Mouse (Mus musculus) naive thymus-derived CD4-positive, alpha-beta T cell, adult 5 months (primary cell): ENCODE data around the gene E2f7. TPM values are rescaled to one million over a fixed set of nuclear protein-coding genes. Genes with fewer than 3 reads are reported as not detected.

ENCODE experiments used
- polyA plus RNA-seq: library from polyadenylated mRNA; unstranded; fragments of 100-300 nt; shearing (Covaris generic); gene quantifications from one replicate; pipeline ENCODE4 v1.2.1, GENCODE M21; 2017

The E2f7 gene
- polyA plus RNA-seq, result 0.65 TPM

DNA sequence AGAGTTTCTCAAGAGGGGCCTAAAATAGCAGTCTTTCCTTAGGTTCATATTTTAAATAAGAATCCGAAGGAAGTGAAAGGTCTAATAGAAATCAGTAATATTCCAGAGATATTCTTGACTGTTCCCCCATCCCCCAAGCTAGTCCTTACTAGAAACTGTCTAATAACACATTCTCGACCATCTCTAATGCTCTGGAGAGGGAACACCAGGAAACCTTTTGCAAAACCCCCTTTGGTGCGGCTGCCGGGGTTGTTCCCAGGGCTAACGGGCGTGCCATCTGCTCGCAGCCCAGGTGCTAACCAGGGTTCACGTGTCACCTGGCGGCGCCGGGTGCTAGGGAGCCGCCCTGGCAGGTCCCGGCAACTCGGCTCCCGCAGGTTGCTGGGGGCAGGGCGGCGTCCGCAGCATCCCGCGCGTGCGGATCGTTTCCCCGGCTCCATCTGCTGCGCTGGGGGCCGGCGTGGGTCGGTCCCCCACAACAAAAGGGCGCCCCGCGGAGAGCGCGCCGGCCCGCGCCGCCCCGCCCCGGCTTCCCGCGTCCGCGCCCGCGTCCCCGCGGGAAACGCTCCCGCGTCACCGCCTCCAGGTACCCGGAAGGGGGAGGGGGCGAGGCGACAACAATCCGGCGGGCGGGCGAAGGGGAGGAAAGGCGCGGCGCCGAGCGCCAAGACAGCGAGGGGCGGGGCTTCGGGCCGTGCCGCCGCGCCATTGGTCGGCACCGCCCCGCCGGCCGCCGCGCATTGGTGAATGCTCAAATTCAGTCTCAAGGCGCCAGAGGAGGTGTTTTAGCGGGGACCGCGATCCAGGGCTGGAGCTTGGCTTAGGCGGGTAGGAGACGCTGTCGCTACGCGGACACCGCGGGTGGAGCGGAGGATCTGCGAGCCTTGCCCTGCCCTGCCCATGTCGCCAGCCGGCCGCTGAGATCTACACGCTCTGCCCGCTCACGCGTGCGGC lies at the start of gene E2f7:
E2f7 (plus strand) TSS at position 754 of the 954 bp plus-strand sequence.

Other genes starting within 250 kb of the E2f7 start
- 2.3 TPM for gene Csrp2, start 174.3 kb downstream of the E2f7 start, polyA plus RNA-seq